Mouse (Mus musculus) spleen, postnatal 14 days (tissue): Measurements from ENCODE around the gene Mastl.

Experiments
- DNase-seq, 2 experiments: peaks; one replicate each; pipeline ENCODE4 v3.0.0; 2021 to 2022; ENCODE audit warnings: low spot score in 2 of 2

Gene Mastl

GRCm38 (mm10) chr2:23155777-23156607 is at the start of gene Mastl, which contains the start of gene Yme1l1:
Gene Mastl (minus strand): TSS chr2:23156024.
Gene Yme1l1 (plus strand): TSS chr2:23156369.
- peak; percentile 93 to 97 for DNase-seq

- DNase-seq: no peak
Observed at GRCm38 (mm10) chr2:23202900-23203670, 47.3 kb upstream of the Mastl start.

GRCm38 (mm10) chr2:23201034-23201433 is 45.2 kb upstream of the Mastl start:
- no peak for DNase-seq

- DNase-seq: no peak
Observed at GRCm38 (mm10) chr2:23194366-23194765, 38.5 kb upstream of the Mastl start.

- DNase-seq: no peak
Observed at GRCm38 (mm10) chr2:23172305-23172704, 16.5 kb upstream of the Mastl start.

GRCm38 (mm10) chr2:23156608-23157081 is 821 bp upstream of the Mastl start:
- no peak for DNase-seq

GRCm38 (mm10) chr2:23155199-23155621 is 614 bp downstream of the Mastl start:
- no peak for DNase-seq

GRCm38 (mm10) chr2:23119573-23119972 is 36.3 kb downstream of the Mastl start:
- DNase-seq: no peak

GRCm38 (mm10) chr2:23102266-23102665 is 53.6 kb downstream of the Mastl start:
- no peak for DNase-seq

GRCm38 (mm10) chr2:23097028-23097427 is 58.8 kb downstream of the Mastl start:
- DNase-seq: no peak

GRCm38 (mm10) chr2:23092216-23092615 is 63.6 kb downstream of the Mastl start:
- DNase-seq: peak in 1 of 2 experiments; percentile 14

GRCm38 (mm10) chr2:23084540-23084939 is 71.3 kb downstream of the Mastl start:
- no peak for DNase-seq

- no peak for DNase-seq
Observed at GRCm38 (mm10) chr2:23078588-23078987, 77.2 kb downstream of the Mastl start.

GRCm38 (mm10) chr2:23077693-23078092 is 78.1 kb downstream of the Mastl start:
- no peak for DNase-seq

- DNase-seq: no peak
Observed at GRCm38 (mm10) chr2:23076783-23077182, 79.0 kb downstream of the Mastl start.

GRCm38 (mm10) chr2:23075846-23076245 is 80.0 kb downstream of the Mastl start:
- DNase-seq: no peak

GRCm38 (mm10) chr2:23071406-23071805 is 84.4 kb downstream of the Mastl start:
- DNase-seq: no peak

- no peak for DNase-seq
Observed at GRCm38 (mm10) chr2:23070491-23070890, 85.3 kb downstream of the Mastl start.

- DNase-seq: peak; percentile 90 to 95
Observed at GRCm38 (mm10) chr2:23068894-23069744, 86.7 kb downstream of the Mastl start.

GRCm38 (mm10) chr2:23068370-23068737 is 87.5 kb downstream of the Mastl start:
- no peak for DNase-seq

GRCm38 (mm10) chr2:23067552-23068369 is 88.1 kb downstream of the Mastl start, which contains the start of gene Acbd5:
Gene Acbd5 (plus strand): TSS chr2:23068167.
- DNase-seq: peak; percentile 84 to 91
